Mouse (Mus musculus) myocyte (in vitro differentiated cells): Measurements from ENCODE around the gene Erv3. TPM values are rescaled to one million over a fixed set of nuclear protein-coding genes. Genes with fewer than 3 reads are reported as not detected.

Source experiments
- H3K27me3 ChIP-seq: one replicate; pipeline ENCODE4 v1.6.1; 2011; ENCODE audit not compliant: control insufficient read depth, insufficient read depth, insufficient read length
- H3K36me3 ChIP-seq: one replicate; pipeline ENCODE4 v1.6.1; 2011; ENCODE audit not compliant: control insufficient read depth, insufficient read depth
- H3K4me2 ChIP-seq: one replicate; pipeline ENCODE4 v1.6.1; 2011; ENCODE audit warnings: low read depth, control low read depth
- H3K4me3 ChIP-seq: one replicate; pipeline ENCODE4 v1.5.1; 2011; ENCODE audit warnings: mild to moderate bottlenecking, control low read depth, moderate library complexity
- H3K79me2 ChIP-seq: one replicate; pipeline ENCODE4 v1.6.1; 2011; ENCODE audit not compliant: control insufficient read depth, insufficient read depth
- H3ac ChIP-seq: one replicate; pipeline ENCODE4 v1.6.1; 2011; ENCODE audit not compliant: control insufficient read depth, insufficient read length
- CEBPB ChIP-seq: IDR thresholded peaks from 2 replicates; pipeline ENCODE4 v1.6.1; 2011; ENCODE audit warnings: mild to moderate bottlenecking, moderate library complexity; ENCODE audit not compliant: poor library complexity, insufficient read depth, severe bottlenecking
- E2F4 ChIP-seq: IDR thresholded peaks from one replicate; pipeline ENCODE4 v1.6.1; 2011; ENCODE audit warnings: mild to moderate bottlenecking, control low read depth, moderate library complexity; ENCODE audit not compliant: insufficient read depth
- MAX ChIP-seq: IDR thresholded peaks from one replicate; pipeline ENCODE4 v1.6.1; 2011; ENCODE audit warnings: low read depth, mild to moderate bottlenecking, control low read depth
- MYOD1 ChIP-seq, 3 experiments: IDR thresholded peaks; one replicate each; pipeline ENCODE4 v1.6.1; 2011; ENCODE audit warnings: control low read depth in 2 of 3, low read depth in 2 of 3, mild to moderate bottlenecking in 2 of 3, moderate library complexity in 1 of 3; ENCODE audit not compliant: insufficient read length in 2 of 3, control insufficient read depth in 1 of 3
- MYOG ChIP-seq, 3 experiments: IDR thresholded peaks; one replicate each; pipeline ENCODE4 v1.6.1; 2011; ENCODE audit warnings: control low read depth in 2 of 3, low read depth in 2 of 3, mild to moderate bottlenecking in 2 of 3; ENCODE audit not compliant: insufficient read length in 2 of 3, control insufficient read depth in 1 of 3, insufficient read depth in 1 of 3
- POLR2A ChIP-seq: IDR thresholded peaks from one replicate; pipeline ENCODE4 v1.6.1; 2011; ENCODE audit warnings: low read depth, mild to moderate bottlenecking, control low read depth, moderate library complexity; ENCODE audit not compliant: insufficient read length
- POLR2AphosphoS2 ChIP-seq: IDR thresholded peaks from one replicate; pipeline ENCODE4 v1.6.1; 2011; ENCODE audit warnings: low read depth, control low read depth; ENCODE audit not compliant: insufficient read length
- REST ChIP-seq: IDR thresholded peaks from one replicate; pipeline ENCODE4 v1.6.1; 2011; ENCODE audit warnings: mild to moderate bottlenecking, control low read depth, moderate library complexity; ENCODE audit not compliant: insufficient read depth, insufficient read length
- SRF ChIP-seq: IDR thresholded peaks from one replicate; pipeline ENCODE4 v1.6.1; 2011; ENCODE audit warnings: low read depth; ENCODE audit not compliant: control insufficient read depth, insufficient read length
- TCF12 ChIP-seq: IDR thresholded peaks from one replicate; pipeline ENCODE4 v1.6.1; 2011; ENCODE audit warnings: mild to moderate bottlenecking, control low read depth; ENCODE audit not compliant: poor library complexity, insufficient read depth, severe bottlenecking
- TCF3 ChIP-seq: IDR thresholded peaks from one replicate; pipeline ENCODE4 v1.6.1; 2011; ENCODE audit warnings: low read depth, control low read depth; ENCODE audit not compliant: insufficient read length
- USF1 ChIP-seq: IDR thresholded peaks from one replicate; pipeline ENCODE4 v1.6.1; 2011; ENCODE audit warnings: low read depth, mild to moderate bottlenecking, control low read depth, moderate library complexity
- polyA plus RNA-seq: library from polyadenylated mRNA; unstranded; fragments of >200 nt; fragmentation: generic; extraction: Trizol; gene quantifications from one replicate; pipeline ENCODE4 v1.2.1, GENCODE M21; 2012; ENCODE audit warnings: missing spikeins

Gene Erv3
- polyA plus RNA-seq, 1 experiment, result 0.01 TPM

DNA sequence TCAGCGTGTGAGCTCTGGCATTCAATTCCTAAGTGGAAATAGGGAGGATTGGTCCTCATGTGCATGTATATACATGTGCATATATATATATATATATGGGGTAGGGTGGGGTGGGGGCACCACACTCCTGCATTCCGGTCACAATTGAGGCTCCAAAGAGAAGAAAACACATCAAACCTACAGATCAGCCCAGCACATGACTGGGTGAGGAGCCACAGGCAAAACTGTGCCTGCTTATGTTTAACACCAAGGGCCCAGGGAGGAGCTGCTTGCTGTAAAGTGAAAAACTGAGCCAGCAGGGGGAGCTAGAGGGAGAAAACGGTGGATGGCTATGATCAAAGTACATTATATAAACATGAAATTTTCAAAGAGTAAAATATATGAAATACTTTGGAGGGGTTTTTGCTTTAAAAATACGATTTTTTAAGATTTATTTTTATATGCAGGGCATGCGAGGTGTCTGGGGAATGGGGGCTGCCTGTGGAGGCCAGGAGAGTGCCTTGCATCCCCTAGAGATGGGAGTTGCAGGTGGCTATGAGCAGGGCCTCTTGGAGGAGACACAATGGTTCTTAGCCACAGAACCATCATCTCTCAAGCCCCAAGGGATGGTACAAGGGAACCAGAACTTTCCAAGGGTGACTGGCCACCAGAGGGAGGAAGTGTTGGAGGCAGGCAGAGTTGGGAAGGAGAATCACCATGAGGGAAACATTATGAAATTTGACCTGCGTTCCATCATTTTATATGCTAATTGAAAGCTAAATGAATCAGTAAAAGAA is 38.4 kb downstream of the Erv3 start:
- Histone ChIP-seq H3K79me2 (no peaks in the 10 kb centered on the region), H3K36me3 (no peaks in the 10 kb centered on the region), H3K4me2 (no peak overlapping the region), H3K4me3 (no peak overlapping the region), H3K27me3 (no peaks in the 10 kb centered on the region), H3ac (no peak overlapping the region)
- TF ChIP-seq TCF3 (no peak), MYOG (IDR thresholded peaks at IDR 0.05; ENCODE audit: control insufficient read depth in 1 of 3, insufficient read depth in 1 of 3, insufficient read length in 2 of 3, low read depth in 2 of 3) (no peak)

DNA sequence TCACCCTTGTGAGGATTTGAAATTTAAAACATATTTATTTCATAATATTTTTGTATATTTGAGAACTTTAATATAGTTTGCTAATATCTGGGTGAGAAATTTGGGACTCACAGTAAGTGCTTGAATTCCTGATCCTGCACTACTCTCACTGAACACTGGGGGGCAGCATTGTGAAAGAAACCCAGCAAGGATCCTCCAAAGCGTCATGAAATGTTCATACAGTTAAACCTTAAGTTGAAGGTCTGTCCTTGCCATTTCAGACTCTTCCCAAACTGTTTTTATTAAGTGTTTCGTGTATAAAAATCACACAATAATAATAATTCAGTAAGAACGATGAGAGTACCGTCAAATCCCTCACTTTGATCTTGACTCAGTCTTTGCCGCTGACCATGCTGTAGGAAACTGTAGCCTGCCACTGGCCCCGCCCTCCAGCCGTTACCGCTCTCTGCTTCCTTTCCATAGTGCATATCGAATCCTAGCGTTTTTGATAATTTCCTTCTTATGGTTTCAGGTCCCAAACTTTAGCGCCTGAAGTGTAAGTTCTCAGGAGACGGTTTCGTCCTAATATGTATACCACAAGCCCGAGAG is 39.4 kb downstream of the Erv3 start:
- Histone ChIP-seq H3K4me2 (peak overlapping the region; percentile 44), H3K27me3 (no peaks in the 10 kb centered on the region), H3K79me2 (no peaks in the 10 kb centered on the region), H3K4me3 (no peak overlapping the region), H3K36me3 (no peaks in the 10 kb centered on the region), H3ac (no peak overlapping the region)
- TF ChIP-seq TCF12, result no peak
- no peak for TF ChIP-seq CEBPB
- TF ChIP-seq MAX, result no peak
- TF ChIP-seq POLR2A, result no peak
- no peak for TF ChIP-seq MYOD1 (IDR thresholded peaks at IDR 0.05; ENCODE audit: control insufficient read depth in 1 of 3, insufficient read length in 2 of 3, low read depth in 2 of 3)
- TF ChIP-seq SRF, result no peak
- no peak for TF ChIP-seq POLR2AphosphoS2
- TF ChIP-seq USF1, result no peak
- TF ChIP-seq E2F4, result no peak
- TF ChIP-seq MYOG (IDR thresholded peaks at IDR 0.05; ENCODE audit: control insufficient read depth in 1 of 3, insufficient read depth in 1 of 3, insufficient read length in 2 of 3, low read depth in 2 of 3), result no peak

- no peak overlapping the region for H3K4me2 ChIP-seq
- H3K27me3 ChIP-seq, result peaks cover 8% of the 10 kb centered on the region
- no peaks in the 10 kb centered on the region for H3K36me3 ChIP-seq
- no peaks in the 10 kb centered on the region for H3K79me2 ChIP-seq
- no peak overlapping the region for H3ac ChIP-seq
- no peak overlapping the region for H3K4me3 ChIP-seq
- TF ChIP-seq SRF (no peak), REST (no peak), MAX (no peak), POLR2AphosphoS2 (no peak), USF1 (no peak), MYOG (IDR thresholded peaks at IDR 0.05; ENCODE audit: control insufficient read depth in 1 of 3, insufficient read depth in 1 of 3, insufficient read length in 2 of 3, low read depth in 2 of 3) (no peak), E2F4 (no peak), CEBPB (no peak), TCF3 (no peak), TCF12 (no peak), MYOD1 (IDR thresholded peaks at IDR 0.05; ENCODE audit: control insufficient read depth in 1 of 3, insufficient read length in 2 of 3, low read depth in 2 of 3) (no peak), POLR2A (no peak)
Measured at GRCm38 (mm10) chr2:131814327-131814726, 45.2 kb downstream of the Erv3 start.

DNA sequence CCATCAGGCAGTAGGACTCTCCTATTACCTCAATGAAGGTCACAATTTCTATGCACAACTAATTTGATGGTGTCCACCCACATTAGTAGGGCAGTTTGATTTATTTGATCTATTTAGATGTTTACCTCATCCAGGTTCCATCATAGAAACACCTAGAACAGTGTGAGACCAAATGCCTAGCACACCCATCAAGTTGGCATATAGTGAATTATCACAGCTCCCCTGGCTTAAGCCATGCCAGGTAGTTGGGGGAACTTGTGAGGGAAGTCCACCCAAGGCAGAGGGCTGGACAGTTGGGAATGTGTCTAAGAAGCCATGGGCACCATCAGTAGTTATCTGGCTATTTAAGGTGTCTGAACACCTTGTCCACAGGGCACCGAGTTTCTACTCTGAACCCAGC is 46.1 kb downstream of the Erv3 start:
- H3K27me3 ChIP-seq, result peaks cover 8% of the 10 kb centered on the region
- no peak for TF ChIP-seq TCF3
- no peak for TF ChIP-seq USF1
- TF ChIP-seq SRF, result no peak
- no peak for TF ChIP-seq E2F4
- no peak for TF ChIP-seq REST
- H3K4me2 ChIP-seq, result no peak overlapping the region
- H3ac ChIP-seq, result no peak overlapping the region
- H3K36me3 ChIP-seq, result no peaks in the 10 kb centered on the region
- H3K4me3 ChIP-seq, result no peak overlapping the region
- no peaks in the 10 kb centered on the region for H3K79me2 ChIP-seq

DNA sequence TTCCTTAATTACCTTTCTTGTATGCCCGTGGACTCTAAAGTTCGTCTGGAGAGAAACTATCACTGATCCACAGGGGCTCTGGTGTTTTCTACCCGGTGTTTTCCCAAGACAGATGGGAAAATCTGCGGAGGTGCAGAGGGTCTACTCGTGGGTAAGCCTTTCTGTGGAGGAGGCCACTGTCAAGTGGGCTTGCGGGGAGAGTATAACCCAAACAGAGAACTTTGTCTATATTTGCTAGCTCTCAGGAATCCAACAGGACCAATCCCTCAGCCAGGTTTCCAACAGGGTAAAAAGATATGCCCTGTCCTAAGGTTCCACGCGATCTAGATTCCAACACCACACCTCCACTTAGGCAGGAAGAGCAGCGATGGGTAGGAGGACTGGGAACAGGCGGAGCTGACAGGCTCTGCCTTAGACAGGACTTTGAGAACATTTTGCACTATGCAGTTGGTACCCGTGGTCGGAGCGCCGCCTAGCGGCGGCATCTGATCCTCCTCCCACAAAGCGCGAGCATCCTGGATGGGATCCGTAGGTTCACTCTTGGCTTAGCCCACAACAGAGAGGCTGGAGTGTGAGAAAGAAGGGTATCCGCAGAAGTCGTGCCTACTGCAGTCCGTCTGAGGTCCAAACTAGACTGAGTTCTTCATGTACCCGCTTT is 46.9 kb downstream of the Erv3 start:
- Histone ChIP-seq H3ac (no peak overlapping the region), H3K36me3 (no peaks in the 10 kb centered on the region), H3K79me2 (no peaks in the 10 kb centered on the region), H3K4me2 (no peak overlapping the region), H3K27me3 (peaks cover 8% of the 10 kb centered on the region), H3K4me3 (no peak overlapping the region)
- TF ChIP-seq TCF12, result no peak
- TF ChIP-seq SRF, result no peak
- no peak for TF ChIP-seq MAX
- TF ChIP-seq MYOD1 (IDR thresholded peaks at IDR 0.05; ENCODE audit: control insufficient read depth in 1 of 3, insufficient read length in 2 of 3, low read depth in 2 of 3), result no peak
- TF ChIP-seq POLR2A, result no peak
- TF ChIP-seq MYOG (IDR thresholded peaks at IDR 0.05; ENCODE audit: control insufficient read depth in 1 of 3, insufficient read depth in 1 of 3, insufficient read length in 2 of 3, low read depth in 2 of 3), result no peak
- TF ChIP-seq TCF3, result no peak
